Mouse (Mus musculus): ENCODE data around the gene Map1s. TPM values are rescaled to one million over a fixed set of nuclear protein-coding genes. Genes with fewer than 3 reads are reported as not detected.
A peak's percentile ranks its signal among the peaks of the same experiment; 100 is the strongest.
"Not testable (repeated sequence)": the region's sequence is repeated elsewhere in the genome, so short reads cannot be mapped to it uniquely, and the experiment has no call there.

The Map1s gene
- total RNA-seq, 4 experiments from 2014 or later: 85.7 to 93.1 (median 88.8) TPM

- DNase-seq (ENCODE audit: low spot score in 2 of 2): no peak
Observed at GRCm38 (mm10) chr8:70878178-70878577, 27.6 kb upstream of the Map1s start.

GRCm38 (mm10) chr8:70879500-70879899 is 26.2 kb upstream of the Map1s start:
- DNase-seq (ENCODE audit: low spot score in 2 of 2): no peak

- DNase-seq (ENCODE audit: low spot score in 2 of 2): no peak
Observed at GRCm38 (mm10) chr8:70880126-70880525, 25.6 kb upstream of the Map1s start.

GRCm38 (mm10) chr8:70880546-70880945 is 25.2 kb upstream of the Map1s start:
- DNase-seq (ENCODE audit: low spot score in 2 of 2): no peak

- DNase-seq (ENCODE audit: low spot score in 2 of 2): no peak
Observed at GRCm38 (mm10) chr8:70884186-70884585, 21.5 kb upstream of the Map1s start.

- no peak for DNase-seq (ENCODE audit: low spot score in 2 of 2)
Observed at GRCm38 (mm10) chr8:70884683-70885082, 21.0 kb upstream of the Map1s start.

- DNase-seq (ENCODE audit: low spot score in 2 of 2): no peak
Observed at GRCm38 (mm10) chr8:70885612-70886011, 20.1 kb upstream of the Map1s start.

GRCm38 (mm10) chr8:70887669-70888068 is 18.1 kb upstream of the Map1s start:
- no peak for DNase-seq (ENCODE audit: low spot score in 2 of 2)

GRCm38 (mm10) chr8:70890656-70891055 is 15.1 kb upstream of the Map1s start:
- DNase-seq (ENCODE audit: low spot score in 2 of 2): no peak

GRCm38 (mm10) chr8:70891356-70891755 is 14.4 kb upstream of the Map1s start:
- no peak for DNase-seq (ENCODE audit: low spot score in 2 of 2)

- DNase-seq (ENCODE audit: low spot score in 2 of 2): no peak
Observed at GRCm38 (mm10) chr8:70892022-70892895, 13.5 kb upstream of the Map1s start, which contains the start of gene Slc5a5. TSS of gene Slc5a5 (minus strand) at chr8:70892757.

GRCm38 (mm10) chr8:70892896-70893655 is 12.7 kb upstream of the Map1s start:
- no peak for DNase-seq (ENCODE audit: low spot score in 2 of 2)

- DNase-seq (ENCODE audit: low spot score in 2 of 2): peak in 1 of 2 experiments; percentile 71
Observed at GRCm38 (mm10) chr8:70893656-70894384, 11.9 kb upstream of the Map1s start.

- no peak for DNase-seq (ENCODE audit: low spot score in 2 of 2)
Observed at GRCm38 (mm10) chr8:70894385-70894720, 11.4 kb upstream of the Map1s start.

- no peak for DNase-seq (ENCODE audit: low spot score in 2 of 2)
Observed at GRCm38 (mm10) chr8:70894771-70895545, 10.8 kb upstream of the Map1s start.

GRCm38 (mm10) chr8:70895571-70896259 is 10.0 kb upstream of the Map1s start:
- DNase-seq (ENCODE audit: low spot score in 2 of 2): not testable (repeated sequence)

GRCm38 (mm10) chr8:70896316-70897020 is 9.3 kb upstream of the Map1s start:
- no peak for DNase-seq (ENCODE audit: low spot score in 2 of 2)

GRCm38 (mm10) chr8:70897021-70897680 is 8.6 kb upstream of the Map1s start, which contains the start of gene Rpl18a:
TSS of gene Rpl18a (minus strand) at chr8:70897412.
- DNase-seq (ENCODE audit: low spot score in 2 of 2): peak; percentile 96 to 98
